Mouse (Mus musculus): ENCODE results near the gene C1qc.

Gene C1qc

GRCm38 (mm10) chr4:136852119-136852518, 40.7 kb downstream of the C1qc start:
- DNase-seq (ENCODE audit: low spot score in 2 of 2) = no peak

- DNase-seq (ENCODE audit: low spot score in 2 of 2) = peak; percentile 56 to 68
Measured at GRCm38 (mm10) chr4:136848565-136848964, 44.3 kb downstream of the C1qc start.

GRCm38 (mm10) chr4:136847166-136847565, 45.7 kb downstream of the C1qc start:
- DNase-seq (ENCODE audit: low spot score in 2 of 2) = no peak

GRCm38 (mm10) chr4:136842802-136843201, 50.1 kb downstream of the C1qc start:
- no peak for DNase-seq (ENCODE audit: low spot score in 2 of 2)

GRCm38 (mm10) chr4:136842033-136842432, 50.8 kb downstream of the C1qc start:
- no peak for DNase-seq (ENCODE audit: low spot score in 2 of 2)

GRCm38 (mm10) chr4:136841056-136841455, 51.8 kb downstream of the C1qc start:
- peak; percentile 85 to 89 for DNase-seq (ENCODE audit: low spot score in 2 of 2)
